Mouse (Mus musculus): ENCODE measurements around the gene Palm.

DNA sequence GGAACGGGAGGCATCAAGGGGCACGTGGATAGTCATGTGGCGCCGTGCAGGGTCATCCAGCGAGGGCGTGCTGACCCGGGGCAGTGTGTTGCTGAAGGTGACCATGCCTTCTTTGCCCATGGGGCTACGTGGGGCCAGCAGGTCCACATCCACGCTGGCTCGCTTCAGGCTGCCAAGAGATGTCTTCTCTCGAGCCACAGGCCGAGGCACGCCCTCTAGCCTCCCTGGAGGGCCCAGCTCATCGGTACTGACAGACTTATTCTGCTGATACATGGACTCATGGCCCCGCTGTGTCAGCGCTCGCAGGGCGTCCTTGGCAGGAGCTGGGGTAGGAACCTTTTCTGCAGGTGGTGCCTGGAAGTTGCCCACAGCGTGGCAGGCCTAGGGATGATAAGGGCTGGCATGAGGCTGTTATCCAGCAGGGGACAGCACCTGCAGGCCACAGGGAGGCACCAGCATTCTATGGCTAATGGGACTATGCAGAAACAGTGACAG, 72.5 kb downstream of the Palm start:
- no peak for TF ChIP-seq POLR2A (IDR thresholded peaks at IDR 0.05; ENCODE audit: insufficient read depth, low read length)
- peak; percentile 30 for TF ChIP-seq CTCF (IDR thresholded peaks at IDR 0.05; ENCODE audit: low read depth, low read length)

Data from ES-Bruce4 (cell line).